ENCODE assay signal across 9 mouse cellular contexts in the genomic region with DNA sequence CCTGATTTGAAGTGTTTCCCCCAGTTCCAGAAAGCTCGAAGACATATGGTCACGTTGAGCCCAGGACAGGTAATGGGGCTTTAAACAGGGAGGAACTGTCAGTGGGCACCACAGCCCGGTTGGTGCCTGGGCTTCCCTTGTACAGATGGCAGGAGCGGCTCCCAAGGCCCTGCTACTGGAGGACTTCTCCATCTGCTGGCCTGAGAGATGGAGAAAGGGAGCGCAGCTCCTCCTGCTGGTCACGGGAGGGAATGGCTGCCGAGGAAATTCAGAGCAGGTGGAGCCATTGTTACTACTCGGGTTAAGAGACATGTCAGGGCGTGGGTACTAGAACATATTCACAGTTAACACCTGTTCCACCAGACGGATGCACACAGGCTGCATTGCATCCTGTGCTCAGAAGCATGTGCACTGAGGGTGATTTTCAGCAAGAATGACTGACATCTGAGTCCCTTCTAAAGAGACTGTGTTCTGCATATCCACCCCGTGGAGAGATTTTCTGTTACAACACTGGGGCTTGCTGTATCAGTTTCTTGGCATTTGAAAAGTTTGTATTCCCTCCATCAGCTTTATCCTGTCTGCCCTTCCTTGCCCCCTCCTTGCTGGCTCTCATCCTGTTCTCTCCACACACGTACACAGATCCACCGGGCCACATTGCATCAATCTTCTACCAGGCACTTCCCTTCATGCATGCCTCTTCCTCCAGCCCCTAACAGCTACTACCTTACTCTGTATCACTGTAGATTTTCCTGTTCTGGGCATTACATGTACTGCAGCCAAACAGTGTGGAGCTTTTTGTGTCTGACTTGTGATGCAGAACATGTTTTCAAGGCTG. TPM values are rescaled to one million over a fixed set of nuclear protein-coding genes. Genes with fewer than 3 reads are reported as not detected.
A peak's percentile ranks its signal among the peaks of the same experiment; 100 is the strongest.
DNase-seq lines count a peak whose midpoint lies in the region; ATAC-seq and TF ChIP-seq lines count a peak whose summit lies in the region.
"Had no signal": no experiment of that assay in that cellular context is flagged by ENCODE, and none has a peak within 500 bp of the region (broad histone marks: within the 10 kb centered on the region; RNA-seq: fewer than 3 reads in every experiment).

No protein-coding gene starts in this region.

- peaks cover 100% of the 10 kb centered on the region for H3K36me3 ChIP-seq in E14TG2a.4 (ENCODE audit: insufficient read depth, low read length)
- peaks cover 34% of the 10 kb centered on the region for H3K36me3 ChIP-seq in forebrain, embryonic 13.5 days (ENCODE audit: poor library complexity, severe bottlenecking)

- peak; percentile 64 for DNase-seq in c-Kit-positive CD71-positive TER-119-negative erythroid progenitor cells, embryonic 14.5 days (ENCODE audit: low read depth)
- peak; percentile 86 for DNase-seq in heart, postnatal 36 days
- peak; percentile 73 to 91 for DNase-seq in layer of hippocampus, adult 18-20 months (ENCODE audit: low spot score in 2 of 2)
- peak; percentile 78 to 79 for DNase-seq in lung, adult 18-20 months
- peak; percentile 71 to 74 for DNase-seq in thymus, adult 18-20 months

- peak; percentile 94 for ATAC-seq in forebrain, embryonic 13.5 days

- no peak overlapping the region for H3K4me2 ChIP-seq in forebrain, embryonic 13.5 days

- no peak for TF ChIP-seq POLR2A in olfactory bulb, adult 2 months (IDR thresholded peaks at IDR 0.05; ENCODE audit: insufficient read depth, low read depth, low read length)

- H3K4me3 ChIP-seq in E14TG2a.4 (replicated peaks; ENCODE audit: low read length), result no peak overlapping the region
- H3K4me3 ChIP-seq in forebrain, embryonic 13.5 days, result no peak overlapping the region
- H3K4me3 ChIP-seq in olfactory bulb, adult 2 months (ENCODE audit: insufficient read depth, low read depth, low read length), result no peak overlapping the region

- no peaks in the 10 kb centered on the region for H3K27me3 ChIP-seq in E14TG2a.4 (ENCODE audit: insufficient read depth, low read length)
- no peaks in the 10 kb centered on the region for H3K27me3 ChIP-seq in forebrain, embryonic 13.5 days

- WGBS in forebrain, embryonic 13.5 days, result 36% methylated on average over 13 of the region's 13 CpGs
- whole genome bisulfite sequencing in olfactory bulb, adult 2 months, result 33% methylated on average over 13 of the region's 13 CpGs

- H3K27ac ChIP-seq in forebrain, embryonic 13.5 days, result no peak overlapping the region
- H3K27ac ChIP-seq in olfactory bulb, adult 2 months (ENCODE audit: insufficient read depth, low read depth, low read length), result no peak overlapping the region
- H3K27ac ChIP-seq: macrophage had no signal

- peaks cover 95% of the 10 kb centered on the region for H3K9me3 ChIP-seq in E14TG2a.4 (ENCODE audit: low read length)
- no peaks in the 10 kb centered on the region for H3K9me3 ChIP-seq in forebrain, embryonic 13.5 days (replicated peaks)

- no peak overlapping the region for H3K9ac ChIP-seq in forebrain, embryonic 13.5 days

- peaks cover 7% of the 10 kb centered on the region for H3K4me1 ChIP-seq in E14TG2a.4 (replicated peaks; ENCODE audit: low read depth, low read length)
- H3K4me1 ChIP-seq in forebrain, embryonic 13.5 days, result no peaks in the 10 kb centered on the region
- no peaks in the 10 kb centered on the region for H3K4me1 ChIP-seq in olfactory bulb, adult 2 months (ENCODE audit: control insufficient read depth, insufficient read depth, low read length)

- intact Hi-C loops in heart, postnatal 36 days (cut with DNase I), result loop anchor here (1.0 to 5.0 kb wide), 4 partner anchors 49 to 499 kb away; a partner anchor contains a TSS

- TF ChIP-seq CTCF in E14TG2a.4 (conservative IDR thresholded peaks at IDR 0.05; ENCODE audit: low read length), result peak; percentile 86
- TF ChIP-seq CTCF in olfactory bulb, adult 2 months (IDR thresholded peaks at IDR 0.05; ENCODE audit: insufficient read depth, low read depth, low read length), result peak; percentile 98

RNA-seq across cellular contexts. Expression of a gene that starts 47.3 kb away (rescaled TPM):
- 20.2 and 21.0 TPM in 2 replicates for polyA plus RNA-seq in forebrain, embryonic 13.5 days (2015; fragmentation: Nextera tagmentation; extraction: Ambion mirVana)
- total RNA-seq in heart, postnatal 36 days (2021), result 1 to 10 TPM; 2.8 to 3.0 TPM
- total RNA-seq in layer of hippocampus, adult 18-20 months (2021), result 1 to 10 TPM; 5.6 to 6.4 TPM
- polyA plus RNA-seq in olfactory bulb, adult 2 months (2012; ENCODE audit: insufficient read depth, insufficient read length, low replicate concordance, missing spikeins), result not detected in 2 replicates

RNA-seq across cellular contexts. Expression of a gene that starts 48.3 kb away (rescaled TPM):
- 22.6 and 23.8 TPM in 2 replicates for polyA plus RNA-seq in forebrain, embryonic 13.5 days (2015; fragmentation: Nextera tagmentation; extraction: Ambion mirVana)
- 10 to 100 TPM; 64.2 to 70.4 TPM for total RNA-seq in heart, postnatal 36 days (2021)
- 10 to 100 TPM; 66.5 to 67.3 TPM for total RNA-seq in layer of hippocampus, adult 18-20 months (2021)
- not detected in 2 replicates for polyA plus RNA-seq in olfactory bulb, adult 2 months (2012; ENCODE audit: insufficient read depth, insufficient read length, low replicate concordance, missing spikeins)

RNA-seq across cellular contexts. Expression of a gene that starts 53.9 kb away (rescaled TPM):
- 0.14 and 0.35 TPM in 2 replicates for polyA plus RNA-seq in forebrain, embryonic 13.5 days (2015; fragmentation: Nextera tagmentation; extraction: Ambion mirVana)
- total RNA-seq in heart, postnatal 36 days (2021), result 10 to 100 TPM in 1 of 2 experiments, 1 to 10 TPM in 1; 9.9 to 16.2 TPM
- 1 to 10 TPM; 1.1 to 1.2 TPM for total RNA-seq in layer of hippocampus, adult 18-20 months (2021)
- not detected in 2 replicates for polyA plus RNA-seq in olfactory bulb, adult 2 months (2012; ENCODE audit: insufficient read depth, insufficient read length, low replicate concordance, missing spikeins)

Comparison
In these comparisons a context has a peak if more than half of its experiments do, and no peak if none do; other contexts are left out.
1. RNA of a gene that starts 53.9 kb away (total RNA-seq): 9.9 to 16.2 TPM in heart, postnatal 36 days; 1.1 to 1.2 TPM in layer of hippocampus, adult 18-20 months; every median in the first group is over 4 times any median in the second.
2. Peak in every context shown above with its lines, with median percentiles within 50 percentile points of each other: DNase-seq.